Mouse (Mus musculus): ENCODE measurements around the gene Klc2. TPM values are rescaled to one million over a fixed set of nuclear protein-coding genes. Genes with fewer than 3 reads are reported as not detected.

The Klc2 gene
- total and polyA plus RNA-seq, 3 experiments = 5.9 to 12.0 (median 9.5) TPM

- peaks cover 18 to 25% of the 10 kb centered on the region in 2 experiments for H3K36me3 ChIP-seq (replicated peaks in 1 of 2; ENCODE audit: control insufficient read depth in 1 of 2, insufficient read depth in 1 of 2, low read length in 1 of 2)
- no peak overlapping the region for H3K27ac ChIP-seq (ENCODE audit: insufficient read depth, low read depth)
- no peaks in the 10 kb centered on the region for H3K4me1 ChIP-seq (ENCODE audit: control insufficient read depth in 1 of 2, insufficient read depth in 2 of 2)
- no peak overlapping the region for H3K9ac ChIP-seq (ENCODE audit: insufficient read depth, low read depth)
- dilution Hi-C loops (cut with MboI; ENCODE audit: extremely low pct_ligation_motif_present, extremely low pct_unique_long_range_greater_than_20kb, low sequenced_read_pairs) (no loop called here), in situ Hi-C loops (cut with MboI; ENCODE audit: low pct_ligation_motif_present, low pct_unique_long_range_greater_than_20kb, low sequenced_read_pairs) (no loop called here)
- H3K4me3 ChIP-seq (replicated peaks in 1 of 3; ENCODE audit: low read depth in 2 of 3, low read length in 2 of 3, poor library complexity in 1 of 3) = no peak overlapping the region
- peaks cover 15% of the 10 kb centered on the region for H3K27me3 ChIP-seq (replicated peaks)
- H3K9me3 ChIP-seq (replicated peaks; ENCODE audit: low read length) = no peaks in the 10 kb centered on the region
- no peaks in the 10 kb centered on the region for H3K79me2 ChIP-seq (replicated peaks; ENCODE audit: control insufficient read depth, extremely low read depth, insufficient read depth, poor library complexity, severe bottlenecking)
- no peak for DNase-seq (ENCODE audit: extremely low read depth)
- no peak overlapping the region for H3K4me2 ChIP-seq (ENCODE audit: insufficient read depth, low read depth, poor library complexity, severe bottlenecking)
- TF ChIP-seq MYC (IDR thresholded peaks at IDR 0.05; ENCODE audit: low read depth, low read length) = no peak
- no peak for TF ChIP-seq SIN3A (IDR thresholded peaks at IDR 0.05; ENCODE audit: low read length)
- TF ChIP-seq CHD2 (IDR thresholded peaks at IDR 0.05; ENCODE audit: low read length) = no peak
- no peak for TF ChIP-seq MXI1 (IDR thresholded peaks at IDR 0.05; ENCODE audit: low read depth, low read length)
- no peak for TF ChIP-seq BHLHE40 (IDR thresholded peaks at IDR 0.05; ENCODE audit: low read depth, low read length)
- TF ChIP-seq MAFK (IDR thresholded peaks at IDR 0.05; ENCODE audit: insufficient replicate concordance, low read length) = no peak
Measured at GRCm38 (mm10) chr19:5131237-5131636, 12.9 kb upstream of the Klc2 start.

GRCm38 (mm10) chr19:5129770-5130169, 11.4 kb upstream of the Klc2 start:
- no peak overlapping the region for H3K27ac ChIP-seq (ENCODE audit: insufficient read depth, low read depth)
- no peak overlapping the region for H3K4me2 ChIP-seq (ENCODE audit: insufficient read depth, low read depth, poor library complexity, severe bottlenecking)
- TF ChIP-seq POLR2AphosphoS2 (IDR thresholded peaks at IDR 0.05; ENCODE audit: low read depth, low read length) = no peak
- TF ChIP-seq MAZ (IDR thresholded peaks at IDR 0.05; ENCODE audit: low read depth, low read length) = no peak
- TF ChIP-seq MAFK (IDR thresholded peaks at IDR 0.05; ENCODE audit: insufficient replicate concordance, low read length) = no peak
- no peak for TF ChIP-seq IRF4 (IDR thresholded peaks at IDR 0.05; ENCODE audit: low read depth, low read length)
- TF ChIP-seq RAD21 (IDR thresholded peaks at IDR 0.05; ENCODE audit: low read depth, low read length) = peak; percentile 33
- TF ChIP-seq ZC3H11A (IDR thresholded peaks at IDR 0.05; ENCODE audit: low read depth, low read length) = no peak
- TF ChIP-seq SMC3 (IDR thresholded peaks at IDR 0.05; ENCODE audit: low read depth, low read length) = peak; percentile 46
- TF ChIP-seq USF2 (conservative IDR thresholded peaks at IDR 0.05; ENCODE audit: low read depth, low read length) = no peak
- no peak for TF ChIP-seq USF1 (IDR thresholded peaks at IDR 0.05; ENCODE audit: low read depth, low read length)
- no peak for TF ChIP-seq ZNF384 (IDR thresholded peaks at IDR 0.05; ENCODE audit: low read depth, low read length)
- TF ChIP-seq CTCF (conservative IDR thresholded peaks at IDR 0.05 in 1 of 2, IDR thresholded peaks at IDR 0.05 in 1 of 2; ENCODE audit: low read depth in 2 of 2, low read length in 2 of 2) = peak; percentile 15 to 60; a peak in 3 of 4 replicates
- peak; percentile 65 for TF ChIP-seq JUND (conservative IDR thresholded peaks at IDR 0.05; ENCODE audit: low read depth, low read length)
- TF ChIP-seq MXI1 (IDR thresholded peaks at IDR 0.05; ENCODE audit: low read depth, low read length) = no peak
- TF ChIP-seq CHD1 (IDR thresholded peaks at IDR 0.05; ENCODE audit: low read depth, low read length) = no peak
- TF ChIP-seq ELF1 (IDR thresholded peaks at IDR 0.05; ENCODE audit: low read depth, low read length) = no peak
- TF ChIP-seq GABPA (IDR thresholded peaks at IDR 0.05; ENCODE audit: insufficient replicate concordance, low read depth, low read length) = no peak
- no peak for TF ChIP-seq KAT2A (IDR thresholded peaks at IDR 0.05; ENCODE audit: insufficient replicate concordance, low read length)
- TF ChIP-seq UBTF (IDR thresholded peaks at IDR 0.05; ENCODE audit: low read depth, low read length) = no peak
- TF ChIP-seq MYC (IDR thresholded peaks at IDR 0.05; ENCODE audit: low read depth, low read length) = peak; percentile 63; the same call in 1 of the 2 replicates
- no peak for TF ChIP-seq E2F4 (IDR thresholded peaks at IDR 0.05; ENCODE audit: insufficient replicate concordance, low read depth, low read length)
- TF ChIP-seq NELFE (IDR thresholded peaks at IDR 0.05; ENCODE audit: low read depth, low read length) = no peak
- H3K36me3 ChIP-seq (replicated peaks in 1 of 2; ENCODE audit: control insufficient read depth in 1 of 2, insufficient read depth in 1 of 2, low read length in 1 of 2) = peaks cover 12 to 17% of the 10 kb centered on the region in 2 experiments
- H3K79me2 ChIP-seq (replicated peaks; ENCODE audit: control insufficient read depth, extremely low read depth, insufficient read depth, poor library complexity, severe bottlenecking) = no peaks in the 10 kb centered on the region
- no peak overlapping the region for H3K4me3 ChIP-seq (replicated peaks in 1 of 3; ENCODE audit: low read depth in 2 of 3, low read length in 2 of 3, poor library complexity in 1 of 3)
- dilution Hi-C loops (cut with MboI; ENCODE audit: extremely low pct_ligation_motif_present, extremely low pct_unique_long_range_greater_than_20kb, low sequenced_read_pairs) (no loop called here), in situ Hi-C loops (cut with MboI; ENCODE audit: low pct_ligation_motif_present, low pct_unique_long_range_greater_than_20kb, low sequenced_read_pairs) (no loop called here)
- H3K4me1 ChIP-seq (ENCODE audit: control insufficient read depth in 1 of 2, insufficient read depth in 2 of 2) = no peaks in the 10 kb centered on the region
- no peak overlapping the region for H3K9ac ChIP-seq (ENCODE audit: insufficient read depth, low read depth)
- H3K9me3 ChIP-seq (replicated peaks; ENCODE audit: low read length) = no peaks in the 10 kb centered on the region
- peaks cover 21% of the 10 kb centered on the region for H3K27me3 ChIP-seq (replicated peaks)
- DNase-seq (ENCODE audit: extremely low read depth) = peak; percentile 18
